Mouse (Mus musculus): ENCODE measurements around the gene Havcr2.

GRCm38 (mm10) chr11:46454453-46455045, at the start of gene Havcr2:
- TF ChIP-seq POLR2A (IDR thresholded peaks at IDR 0.05; ENCODE audit: insufficient read depth, low read depth, low read length) (no peak), CTCF (IDR thresholded peaks at IDR 0.05) (no peak), EP300 (IDR thresholded peaks at IDR 0.05; ENCODE audit: insufficient read depth, low read depth, low read length) (no peak)
